Mouse (Mus musculus): ENCODE results near the gene Btnl2. TPM values are rescaled to one million over a fixed set of nuclear protein-coding genes. Genes with fewer than 3 reads are reported as not detected.

The Btnl2 gene
- total RNA-seq, 2 experiments from 2014 or later: 0.14 to 0.33 TPM

- DNase-seq (ENCODE audit: low spot score): peak; percentile 76
These were observed 44.2 kb downstream of the Btnl2 start, which contains the start of gene BC051142 for GRCm38 (mm10) chr17:34398711-34399393. BC051142 (plus strand) TSS chr17:34398820.

- DNase-seq (ENCODE audit: low spot score): no peak
These were observed 44.7 kb downstream of the Btnl2 start for GRCm38 (mm10) chr17:34399394-34399715.

GRCm38 (mm10) chr17:34411117-34411516 is 56.5 kb downstream of the Btnl2 start:
- DNase-seq (ENCODE audit: low spot score): peak; percentile 57

Other genes starting within 250 kb of the Btnl2 start
- 1 to 10 TPM; 2.6 to 3.2 TPM for gene H2-DMa, start 235.3 kb upstream of the Btnl2 start, total RNA-seq (2021)
- gene Brd2, start 232.2 kb upstream of the Btnl2 start, total RNA-seq (2021): 10 to 100 TPM; 71.6 to 77.3 TPM
- under 1 TPM; 0.17 to 0.53 TPM for gene H2-DMb2, start 211.5 kb upstream of the Btnl2 start, total RNA-seq (2021)
- gene H2-DMb1, start 201.8 kb upstream of the Btnl2 start, total RNA-seq (2021): under 1 TPM; 0.16 to 0.78 TPM
- gene Tap1, start 167.3 kb upstream of the Btnl2 start, total RNA-seq (2021): 1 to 10 TPM in 1 of 2 experiments, under 1 TPM in 1; 0.98 to 3.6 TPM
- gene Psmb9, start 167.1 kb upstream of the Btnl2 start, total RNA-seq (2021): 1 to 10 TPM in 1 of 2 experiments, under 1 TPM in 1; 0.73 to 3.8 TPM
- 1 to 10 TPM; 3.2 to 6.7 TPM for gene Psmb8, start 157.1 kb upstream of the Btnl2 start, total RNA-seq (2021)
- gene Tap2, start 151.3 kb upstream of the Btnl2 start, total RNA-seq (2021): 1 to 10 TPM; 4.1 to 6.6 TPM
- gene H2-Ob, start 115.9 kb upstream of the Btnl2 start, total RNA-seq (2021): under 1 TPM; 0.14 to 0.33 TPM
- gene H2-Ab1, start 97.1 kb upstream of the Btnl2 start, total RNA-seq (2021): 1 to 10 TPM; 3.0 to 4.8 TPM
- 1 to 10 TPM; 3.7 to 5.9 TPM for gene H2-Aa, start 67.0 kb upstream of the Btnl2 start, total RNA-seq (2021)
- 1 to 10 TPM; 3.9 to 5.6 TPM for gene H2-Eb1, start 49.0 kb upstream of the Btnl2 start, total RNA-seq (2021)
- gene H2-Eb2, start 29.2 kb upstream of the Btnl2 start, total RNA-seq (2021): not detected
- not detected for gene Btnl1, start 22.3 kb downstream of the Btnl2 start, total RNA-seq (2021)
- not detected for gene BC051142, start 44.0 kb downstream of the Btnl2 start, total RNA-seq (2021)
- not detected for gene Btnl4, start 122.5 kb downstream of the Btnl2 start, total RNA-seq (2021)
- gene Btnl6, start 162.5 kb downstream of the Btnl2 start, total RNA-seq (2021): not detected
- 1 to 10 TPM; 8.0 to 8.9 TPM for gene Notch4, start 209.4 kb downstream of the Btnl2 start, total RNA-seq (2021)
- 1 to 10 TPM; 1.2 to 1.5 TPM for gene Gpsm3, start 235.0 kb downstream of the Btnl2 start, total RNA-seq (2021)
- gene Pbx2, start 236.4 kb downstream of the Btnl2 start, total RNA-seq (2021): 10 to 100 TPM; 12.0 to 12.2 TPM
- not detected for gene Ager, start 243.0 kb downstream of the Btnl2 start, total RNA-seq (2021)
- 10 to 100 TPM; 22.0 to 22.1 TPM for gene Rnf5, start 248.9 kb downstream of the Btnl2 start, total RNA-seq (2021)
- 10 to 100 TPM; 81.6 to 87.7 TPM for gene Agpat1, start 249.4 kb downstream of the Btnl2 start, total RNA-seq (2021)